In the genomic region with DNA sequence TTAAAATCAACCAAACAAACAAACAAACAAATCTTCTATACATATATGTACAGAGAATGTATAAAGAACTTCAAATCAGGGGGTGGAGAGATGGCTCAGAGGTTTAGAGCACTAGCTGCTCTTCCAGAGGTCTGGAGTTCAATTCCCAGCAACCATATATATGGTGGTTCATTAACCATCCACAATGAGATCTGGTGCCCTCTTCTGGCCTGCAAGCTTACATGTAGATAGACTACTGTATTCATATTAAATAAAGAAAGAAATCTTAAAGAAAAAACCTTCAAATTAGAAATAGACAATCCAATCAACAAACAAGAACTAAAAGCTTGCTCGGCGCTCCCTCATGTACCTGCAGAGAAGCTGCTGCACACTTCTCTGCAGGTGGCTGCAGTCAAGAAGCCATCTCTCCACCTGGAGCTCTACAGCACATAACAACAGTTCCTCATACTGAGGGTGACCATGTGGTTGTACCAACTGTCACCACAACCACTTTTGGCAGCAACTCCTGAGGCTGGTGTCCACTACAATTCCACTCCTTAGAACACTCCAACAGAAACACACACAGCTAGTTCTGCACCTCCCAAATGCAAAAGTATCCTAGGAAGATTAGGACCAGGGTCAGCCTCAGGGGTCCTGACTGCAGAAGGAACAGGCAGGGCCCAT, we compare ENCODE assay signal across 14 mouse cellular contexts. TPM values are rescaled to one million over a fixed set of nuclear protein-coding genes. Genes with fewer than 3 reads are reported as not detected.
DNase-seq lines count a peak whose midpoint lies in the region; ATAC-seq and TF ChIP-seq lines count a peak whose summit lies in the region.
"Had no signal": no experiment of that assay in that cellular context is flagged by ENCODE, and none has a peak within 500 bp of the region (broad histone marks: within the 10 kb centered on the region; RNA-seq: fewer than 3 reads in every experiment).

No protein-coding gene starts in this region.

- no peak overlapping the region for H3K27ac ChIP-seq in lung, postnatal 0 days (ENCODE audit: low read length)
- 0 out of 2 replicates have a peak overlapping the region, but pooled peaks have one; percentile 29 for H3K27ac ChIP-seq in liver, postnatal 0 days (ENCODE audit: low read depth)
- H3K27ac ChIP-seq: heart, embryonic 10.5 days had no signal

- H3K36me3 ChIP-seq in lung, postnatal 0 days (ENCODE audit: insufficient read depth, low read length) = no peaks in the 10 kb centered on the region; the same call in 1 of the 2 replicates
- peaks cover 12% of the 10 kb centered on the region for H3K36me3 ChIP-seq in liver, postnatal 0 days (replicated peaks; ENCODE audit: insufficient read depth, low read length)

- no peaks in the 10 kb centered on the region for H3K9me3 ChIP-seq in lung, postnatal 0 days (ENCODE audit: low read length)
- no peaks in the 10 kb centered on the region for H3K9me3 ChIP-seq in liver, postnatal 0 days (ENCODE audit: low read length)
- H3K9me3 ChIP-seq: heart, embryonic 10.5 days had no signal

- intact Hi-C loops in left cerebral cortex, postnatal 4 days (cut with DNase I) = no loop called here

- no peaks in the 10 kb centered on the region for H3K27me3 ChIP-seq in lung, postnatal 0 days (replicated peaks; ENCODE audit: insufficient read depth, low read length)
- H3K27me3 ChIP-seq in liver, postnatal 0 days (ENCODE audit: insufficient read depth, low read length) = no peaks in the 10 kb centered on the region

- H3K9ac ChIP-seq in lung, postnatal 0 days (replicated peaks; ENCODE audit: low read depth) = no peak overlapping the region
- no peak overlapping the region for H3K9ac ChIP-seq in liver, postnatal 0 days (replicated peaks)

- peaks cover 12% of the 10 kb centered on the region for H3K4me1 ChIP-seq in lung, postnatal 0 days (ENCODE audit: insufficient read depth, low read depth, low read length)
- H3K4me1 ChIP-seq in lung, adult 2 months (ENCODE audit: control insufficient read depth, insufficient read depth, low read length) = peaks cover 7% of the 10 kb centered on the region
- H3K4me1 ChIP-seq in liver, postnatal 0 days (ENCODE audit: insufficient read depth) = peaks cover 32% of the 10 kb centered on the region

- no peak for ATAC-seq in CD4-positive, CD25-positive, alpha-beta regulatory T cell, adult 4 months
- no peak for ATAC-seq in lung, postnatal 0 days
- ATAC-seq in liver, postnatal 0 days = no peak
- ATAC-seq: midbrain, embryonic 16.5 days had no signal

- peak; percentile 35 for DNase-seq in CD4-positive, CD25-positive, alpha-beta regulatory T cell, adult 2 months (ENCODE audit: low read depth, low spot score)
- DNase-seq in lung, postnatal 0 days (ENCODE audit: low spot score) = no peak
- DNase-seq in lung, adult 2 months = no peak
- peak; percentile 86 to 92 for DNase-seq in cerebellum, adult 18-20 months
- DNase-seq in liver, postnatal 0 days = no peak
- no peak for DNase-seq in left cerebral cortex, adult 18-20 months (ENCODE audit: low spot score in 2 of 2)
- DNase-seq in left cerebral cortex, postnatal 4 days = no peak
- DNase-seq: adrenal gland, postnatal 36 days; kidney, adult 11 months; right cerebral cortex, postnatal 14 days had no signal

- no peak for TF ChIP-seq EP300 in lung, postnatal 0 days (IDR thresholded peaks at IDR 0.05)
- no peak for TF ChIP-seq EP300 in liver, postnatal 0 days (IDR thresholded peaks at IDR 0.05; ENCODE audit: low read depth)

- peak; percentile 25 for TF ChIP-seq CTCF in lung, postnatal 0 days (IDR thresholded peaks at IDR 0.05)
- TF ChIP-seq CTCF in lung, adult 2 months (IDR thresholded peaks at IDR 0.05; ENCODE audit: insufficient read depth, low read length) = no peak
- TF ChIP-seq CTCF in liver, postnatal 0 days (IDR thresholded peaks at IDR 0.05; ENCODE audit: low read depth) = peak; percentile 33

- H3K4me2 ChIP-seq in lung, postnatal 0 days (replicated peaks; ENCODE audit: low read depth, low read length) = no peak overlapping the region
- H3K4me2 ChIP-seq in liver, postnatal 0 days (ENCODE audit: low read depth, low read length) = no peak overlapping the region

- H3K4me3 ChIP-seq in lung, postnatal 0 days (ENCODE audit: low read depth, low read length) = no peak overlapping the region
- H3K4me3 ChIP-seq in lung, adult 2 months (replicated peaks; ENCODE audit: extremely low read depth, low read depth, low read length) = no peak overlapping the region
- no peak overlapping the region for H3K4me3 ChIP-seq in liver, postnatal 0 days (ENCODE audit: low read depth, low read length)
- H3K4me3 ChIP-seq: erythroblast, embryonic 14.5 days; heart, embryonic 10.5 days had no signal

- TF ChIP-seq POLR2A in lung, adult 2 months (IDR thresholded peaks at IDR 0.05; ENCODE audit: borderline replicate concordance, extremely low read depth, low read depth, low read length) = no peak

- 96% methylated on average over 2 of the region's 2 CpGs for WGBS in lung, postnatal 0 days
- WGBS in lung, adult 2 months = 89% methylated on average over 2 of the region's 2 CpGs
- 95% methylated on average over 2 of the region's 2 CpGs for WGBS in liver, postnatal 0 days (ENCODE audit: insufficient replicate concordance)

RNA-seq across cellular contexts. Expression of gene Ppfia1, which starts 3.5 kb away (rescaled TPM):
- 10 to 100 TPM; 28.3 to 31.6 TPM for polyA plus RNA-seq in CD4-positive, CD25-positive, alpha-beta regulatory T cell, adult 4 months (2017; shearing (Covaris generic))
- 19.7 and 22.0 TPM in 2 replicates for polyA plus RNA-seq in lung, postnatal 0 days (2015; fragmentation: Nextera tagmentation; extraction: Ambion mirVana)
- 30.5 and 40.9 TPM in 2 replicates for polyA plus RNA-seq in lung, adult 2 months (2012; rRNA removed)
- polyA plus RNA-seq in liver, postnatal 0 days (2015; fragmentation: Nextera tagmentation; extraction: Ambion mirVana) = 7.1 and 8.2 TPM in 2 replicates
- total RNA-seq in left cerebral cortex, adult 18-20 months (2021) = 10 to 100 TPM; 28.9 to 37.6 TPM
- total RNA-seq in left cerebral cortex, postnatal 4 days (2021) = 10 to 100 TPM; 47.3 to 48.6 TPM

RNA-seq across cellular contexts. Expression of gene Fadd, which starts 32.2 kb away (rescaled TPM):
- 1 to 10 TPM; 8.2 to 9.4 TPM for polyA plus RNA-seq in CD4-positive, CD25-positive, alpha-beta regulatory T cell, adult 4 months (2017; shearing (Covaris generic))
- 7.4 and 8.1 TPM in 2 replicates for polyA plus RNA-seq in lung, postnatal 0 days (2015; fragmentation: Nextera tagmentation; extraction: Ambion mirVana)
- polyA plus RNA-seq in lung, adult 2 months (2012; rRNA removed) = 9.2 and 11.6 TPM in 2 replicates
- polyA plus RNA-seq in liver, postnatal 0 days (2015; fragmentation: Nextera tagmentation; extraction: Ambion mirVana) = 4.1 TPM in 2 replicates
- total RNA-seq in left cerebral cortex, adult 18-20 months (2021) = 1 to 10 TPM; 2.2 to 2.3 TPM
- 1 to 10 TPM; 3.5 to 4.3 TPM for total RNA-seq in left cerebral cortex, postnatal 4 days (2021)

Comparison
In these comparisons a context has a peak if more than half of its experiments do, and no peak if none do; other contexts are left out.
1. DNase-seq: peak in CD4-positive, CD25-positive, alpha-beta regulatory T cell, adult 2 months (single experiment) and cerebellum, adult 18-20 months (2 of 2); none in lung, postnatal 0 days (single experiment), lung, adult 2 months (single experiment), liver, postnatal 0 days (single experiment), left cerebral cortex, adult 18-20 months (0 of 2) and left cerebral cortex, postnatal 4 days (single experiment).